Mouse (Mus musculus) midbrain, embryonic 11.5 days (tissue): Measurements from ENCODE around the gene Gm5767. TPM values are rescaled to one million over a fixed set of nuclear protein-coding genes. Genes with fewer than 3 reads are reported as not detected.

Experiments used
- ATAC-seq: fragments of 200-750 bp; cut with Nextera tagmentation; 2 replicates; pipeline ENCODE4 v1.8.0; 2017; ENCODE audit warnings: moderate TSS enrichment, moderate library complexity; ENCODE audit not compliant: low FRiP score
- DNase-seq: peaks from one replicate; pipeline ENCODE4 v3.0.0; 2015; ENCODE audit warnings: low spot score; ENCODE audit errors: missing footprints
- H3K27ac ChIP-seq: fragments of 300-500 bp; sonication (generic); 2 replicates; pipeline ENCODE4 v1.5.1; 2014; ENCODE audit warnings: low read depth, low read length
- H3K27me3 ChIP-seq: fragments of 300-500 bp; sonication (generic); 2 replicates; pipeline ENCODE4 v1.6.1; 2014; ENCODE audit warnings: mild to moderate bottlenecking, low read length, moderate library complexity, mixed read lengths; ENCODE audit not compliant: control insufficient read depth, insufficient read depth
- H3K36me3 ChIP-seq: fragments of 300-500 bp; sonication (generic); 2 replicates; pipeline ENCODE4 v1.6.1; 2014; ENCODE audit warnings: mild to moderate bottlenecking, low read length, moderate library complexity, mixed read lengths; ENCODE audit not compliant: control insufficient read depth, insufficient read depth
- H3K4me1 ChIP-seq: fragments of 300-500 bp; sonication (generic); 2 replicates; pipeline ENCODE4 v1.6.1; 2014; ENCODE audit warnings: low read length; ENCODE audit not compliant: control insufficient read depth, insufficient read depth
- H3K4me2 ChIP-seq: fragments of 300-500 bp; sonication (generic); 2 replicates; pipeline ENCODE4 v1.6.1; 2014; ENCODE audit warnings: mild to moderate bottlenecking, moderate library complexity
- H3K4me3 ChIP-seq: fragments of 300-500 bp; sonication (generic); 2 replicates; pipeline ENCODE4 v1.5.1; 2014; ENCODE audit warnings: low read depth, low read length
- H3K9ac ChIP-seq: fragments of 300-500 bp; sonication (generic); 2 replicates; pipeline ENCODE4 v1.6.1; 2014; ENCODE audit warnings: low read length
- H3K9me3 ChIP-seq: fragments of 300-500 bp; sonication (generic); 2 replicates; pipeline ENCODE4 v1.6.1; 2016; ENCODE audit warnings: low read length; ENCODE audit not compliant: control insufficient read depth
- WGBS: fragments of 180-500 bp; shearing (Covaris S2); extraction: QIAGEN DNeasy Blood & Tissue Kit; methylation state at CpG from one replicate; pipeline ENCODE4 v1.1.7; 2014; 5-methylcytosine and 5-hydroxymethylcytosine counted together
- polyA plus RNA-seq: library from polyadenylated mRNA; unstranded; fragments of >200 nt; fragmentation: Nextera tagmentation; extraction: Ambion mirVana; gene quantifications from 2 replicates; pipeline ENCODE4 v1.2.1, GENCODE M21; 2014

Gene Gm5767
- polyA plus RNA-seq = not detected in 2 replicates

DNA sequence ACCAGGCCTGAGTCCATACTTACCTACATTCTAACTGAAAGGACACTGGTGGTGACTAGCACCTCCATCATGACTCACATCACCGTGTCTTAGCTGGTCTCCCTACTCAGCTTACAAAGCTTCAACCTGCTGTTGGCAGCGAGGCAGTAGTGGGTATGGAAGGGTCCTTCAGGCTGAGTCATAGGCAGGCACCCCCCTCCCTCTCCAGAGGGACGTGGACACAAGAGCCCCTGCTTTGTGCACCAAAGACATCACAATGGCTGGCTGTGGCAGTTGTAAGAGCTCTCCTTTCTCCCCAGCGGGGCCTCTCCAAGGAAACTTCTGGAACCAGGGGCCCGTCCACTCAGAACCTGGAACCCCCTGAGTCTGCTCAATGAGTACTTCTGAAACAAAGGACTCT lies at the start of gene Gm5767:
Gene Gm5767 (plus strand): TSS at position 301 of the 400 bp plus-strand sequence.
- Histone ChIP-seq H3K4me2 (no peak within 1 kb of the TSS), H3K36me3 (no peaks in the 10 kb centered on the region), H3K4me3 (no peak within 1 kb of the TSS), H3K27me3 (no peaks in the 10 kb centered on the region), H3K4me1 (no peaks in the 10 kb centered on the region), H3K9ac (no peak within 1 kb of the TSS), H3K9me3 (no peaks in the 10 kb centered on the region), H3K27ac (no peak within 1 kb of the TSS)
- WGBS = 78% methylated on average over 5 of the region's 5 CpGs
- DNase-seq (no peak), ATAC-seq (no peak)

DNA sequence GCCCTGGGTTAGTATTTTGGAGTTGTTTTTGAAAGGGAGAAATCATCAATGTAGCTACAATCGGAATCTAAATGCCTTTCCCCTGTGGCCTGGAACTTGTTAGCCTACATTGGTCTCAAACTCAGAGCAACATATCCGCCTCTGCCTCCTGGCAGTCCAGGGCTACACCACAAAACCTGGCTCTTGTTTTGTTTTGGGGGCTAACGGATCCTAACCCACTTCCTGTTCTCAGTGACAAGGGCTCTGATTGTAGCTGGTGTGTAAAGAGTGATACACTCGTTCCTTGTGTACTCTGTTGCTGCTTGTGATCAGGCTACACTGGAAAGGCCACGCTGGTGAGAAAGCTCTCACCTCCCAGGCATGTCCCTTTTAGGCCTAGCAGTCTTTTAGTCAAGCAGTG lies 49.1 kb upstream of the Gm5767 start:
- Histone ChIP-seq H3K4me3 (no peak overlapping the region), H3K4me1 (peaks cover 8% of the 10 kb centered on the region)
- 89% methylated on average over 5 of the region's 5 CpGs for WGBS

DNA sequence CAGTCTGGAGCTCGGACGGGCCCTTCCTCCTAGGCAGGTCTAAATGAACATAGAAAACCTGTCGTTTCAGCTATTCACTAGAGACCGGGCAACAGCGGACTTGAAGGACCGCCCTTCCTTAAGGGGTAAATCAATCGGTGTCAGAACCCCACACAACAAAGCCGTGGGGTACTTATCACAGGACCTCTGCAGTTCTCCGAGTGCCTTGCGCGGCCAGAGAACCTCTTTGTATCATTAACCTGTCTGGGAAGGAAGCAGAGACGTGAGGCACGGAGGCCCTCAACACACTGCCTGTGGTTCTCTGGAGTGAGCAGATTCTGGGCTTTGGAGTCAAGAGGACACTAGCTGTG lies 43.7 kb upstream of the Gm5767 start:
- H3K4me2 ChIP-seq = peak overlapping the region; percentile 87
- H3K27me3 ChIP-seq = no peaks in the 10 kb centered on the region
- peak overlapping the region; percentile 60 for H3K4me3 ChIP-seq
- H3K36me3 ChIP-seq = no peaks in the 10 kb centered on the region
- peak overlapping the region; percentile 74 for H3K27ac ChIP-seq
- ATAC-seq = peak; percentile 18; the same call in 1 of the 2 replicates
- peak; percentile 96 for DNase-seq
- no peaks in the 10 kb centered on the region for H3K9me3 ChIP-seq
- peak overlapping the region; percentile 92 for H3K9ac ChIP-seq
- peaks cover 12% of the 10 kb centered on the region for H3K4me1 ChIP-seq
- 1% methylated on average over 13 of the region's 13 CpGs for WGBS

More for the DNA sequence above, 49.1 kb upstream of the Gm5767 start:
- H3K27me3 ChIP-seq = no peaks in the 10 kb centered on the region
- H3K36me3 ChIP-seq = no peaks in the 10 kb centered on the region
- H3K9me3 ChIP-seq = no peaks in the 10 kb centered on the region
- H3K4me2 ChIP-seq = no peak overlapping the region
- H3K27ac ChIP-seq = no peak overlapping the region
- no peak for ATAC-seq
- H3K9ac ChIP-seq = no peak overlapping the region
- DNase-seq = no peak

GRCm38 (mm10) chr16:8637217-8638051 lies 43.1 kb upstream of the Gm5767 start, which contains the start of the genes Pmm2 and Tmem186:
Gene Pmm2 (plus strand): TSS chr16:8637674.
Gene Tmem186 (minus strand): TSS chr16:8637712.
- H3K36me3 ChIP-seq = no peaks in the 10 kb centered on the region
- ATAC-seq (peak; percentile 91), DNase-seq (peak; percentile 98)
- H3K4me3 ChIP-seq = peak within 1 kb of the TSS; percentile 60
- no peaks in the 10 kb centered on the region for H3K27me3 ChIP-seq
- peak within 1 kb of the TSS; percentile 87 for H3K4me2 ChIP-seq
- H3K9ac ChIP-seq = peak within 1 kb of the TSS; percentile 92
- under 1% methylated on average over 59 of the region's 59 CpGs for WGBS
- no peaks in the 10 kb centered on the region for H3K9me3 ChIP-seq
- H3K4me1 ChIP-seq = peaks cover 12% of the 10 kb centered on the region
- peak within 1 kb of the TSS; percentile 74 for H3K27ac ChIP-seq

DNA sequence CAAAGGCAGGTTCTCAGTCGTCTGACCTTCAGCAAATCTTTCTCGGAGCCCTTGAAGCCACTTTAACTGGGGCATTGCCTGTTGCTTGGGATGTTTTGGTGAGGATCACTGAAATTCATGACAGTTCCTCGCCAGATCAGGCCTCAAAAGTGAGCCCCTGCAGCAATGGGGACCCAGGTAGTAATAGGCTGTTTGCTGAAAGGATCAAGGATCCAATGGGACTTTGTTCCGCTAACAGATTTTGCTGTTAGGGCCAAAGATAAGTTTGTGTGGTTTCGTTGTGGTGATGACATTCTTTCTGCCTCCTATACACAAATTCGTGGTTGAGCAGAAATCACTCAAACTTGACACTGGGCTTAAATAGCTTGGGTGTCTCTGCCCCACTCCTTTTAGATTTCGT lies 42.4 kb upstream of the Gm5767 start:
- DNase-seq (no peak), ATAC-seq (no peak)
- Histone ChIP-seq H3K36me3 (peaks cover 5% of the 10 kb centered on the region), H3K4me2 (peak overlapping the region; percentile 87), H3K9ac (peak overlapping the region; percentile 92), H3K4me3 (peak overlapping the region; percentile 60), H3K9me3 (no peaks in the 10 kb centered on the region), H3K27ac (no peak overlapping the region; the same call in 1 of the 2 replicates), H3K4me1 (peaks cover 12% of the 10 kb centered on the region), H3K27me3 (no peaks in the 10 kb centered on the region)
- WGBS = 52% methylated on average over 7 of the region's 7 CpGs

- no peaks in the 10 kb centered on the region for H3K27me3 ChIP-seq
- H3K36me3 ChIP-seq = peaks cover 6% of the 10 kb centered on the region
- 91% methylated on average over 11 of the region's 11 CpGs for WGBS
- ATAC-seq (no peak), DNase-seq (no peak)
- H3K9ac ChIP-seq = no peak overlapping the region
- peaks cover 12% of the 10 kb centered on the region for H3K4me1 ChIP-seq
- no peak overlapping the region for H3K4me2 ChIP-seq
- no peak overlapping the region for H3K4me3 ChIP-seq
- no peak overlapping the region for H3K27ac ChIP-seq
- no peaks in the 10 kb centered on the region for H3K9me3 ChIP-seq
Measured at GRCm38 (mm10) chr16:8639466-8640191, 40.9 kb upstream of the Gm5767 start.

GRCm38 (mm10) chr16:8643855-8644254 lies 36.7 kb upstream of the Gm5767 start:
- H3K4me2 ChIP-seq = no peak overlapping the region
- H3K4me1 ChIP-seq = no peaks in the 10 kb centered on the region
- peaks cover 8% of the 10 kb centered on the region for H3K36me3 ChIP-seq
- no peak overlapping the region for H3K27ac ChIP-seq
- ATAC-seq = no peak; the same call in 1 of the 2 replicates
- 79% methylated on average over 2 of the region's 2 CpGs for WGBS
- H3K9me3 ChIP-seq = no peaks in the 10 kb centered on the region
- DNase-seq = no peak
- H3K27me3 ChIP-seq = no peaks in the 10 kb centered on the region
- H3K4me3 ChIP-seq = no peak overlapping the region
- no peak overlapping the region for H3K9ac ChIP-seq

GRCm38 (mm10) chr16:8645546-8645945 lies 35.0 kb upstream of the Gm5767 start:
- H3K9me3 ChIP-seq = no peaks in the 10 kb centered on the region
- H3K9ac ChIP-seq = no peak overlapping the region
- no peak overlapping the region for H3K4me2 ChIP-seq
- H3K27ac ChIP-seq = no peak overlapping the region
- H3K4me3 ChIP-seq = no peak overlapping the region
- no peaks in the 10 kb centered on the region for H3K4me1 ChIP-seq
- DNase-seq = no peak
- no peaks in the 10 kb centered on the region for H3K27me3 ChIP-seq
- WGBS = 91% methylated on average over 6 of the region's 6 CpGs
- ATAC-seq = no peak
- peaks cover 8% of the 10 kb centered on the region for H3K36me3 ChIP-seq

- ATAC-seq = no peak
- Histone ChIP-seq H3K27me3 (no peaks in the 10 kb centered on the region), H3K9me3 (no peaks in the 10 kb centered on the region), H3K9ac (no peak overlapping the region), H3K4me3 (no peak overlapping the region), H3K27ac (no peak overlapping the region), H3K4me2 (no peak overlapping the region), H3K4me1 (no peaks in the 10 kb centered on the region), H3K36me3 (peaks cover 2% of the 10 kb centered on the region; the same call in 1 of the 2 replicates)
- 93% methylated on average over 3 of the region's 3 CpGs for WGBS
- no peak for DNase-seq
Measured at GRCm38 (mm10) chr16:8650007-8650406, 30.6 kb upstream of the Gm5767 start.
